8 mouse cellular contexts compared by ENCODE assay signal in the genomic region with DNA sequence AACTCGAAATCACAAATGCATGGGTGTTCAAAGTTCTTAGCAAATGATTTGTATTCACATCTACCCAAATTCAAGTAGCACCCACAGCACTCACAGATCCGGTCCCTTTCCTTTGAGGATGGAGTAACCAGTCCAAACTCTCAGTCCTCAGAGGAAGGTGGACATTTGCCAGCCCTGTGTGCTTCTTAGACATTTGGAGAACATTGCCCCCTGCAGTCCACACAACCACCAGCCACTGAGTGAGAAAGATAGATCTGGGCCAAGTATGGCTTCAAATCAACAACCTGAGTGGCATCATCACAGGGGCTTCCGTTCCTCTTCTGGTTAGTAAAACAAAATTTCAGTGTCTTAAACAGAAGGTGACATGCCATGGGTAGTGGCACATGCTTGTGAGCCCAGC. TPM values are rescaled to one million over a fixed set of nuclear protein-coding genes. Genes with fewer than 3 reads are reported as not detected.
DNase-seq lines count a peak whose midpoint lies in the region; ATAC-seq lines count a peak whose summit lies in the region.

No protein-coding gene starts in this region.

- DNase-seq in adrenal gland, adult (ENCODE audit: inconsistent age in 2 of 2, low spot score in 1 of 2) = peak; percentile 8 to 38
- DNase-seq in adrenal gland, postnatal 4 days (ENCODE audit: low spot score in 2 of 2) = no peak
- DNase-seq in layer of hippocampus, adult 11-12 months (ENCODE audit: low spot score) = peak; percentile 65
- no peak for DNase-seq in layer of hippocampus, adult 9-10 months (ENCODE audit: low spot score)
- DNase-seq in cerebellum, postnatal 10 days = peak; percentile 69 to 73
- DNase-seq in right cerebral cortex, adult 2 months (ENCODE audit: low spot score in 2 of 2) = peak; percentile 22 to 51
- no peak for DNase-seq in urinary bladder, postnatal 10 days (ENCODE audit: low spot score)

- ATAC-seq in megakaryocyte, adult 5-6 weeks (ENCODE audit: poor library complexity, severe bottlenecking) = no peak

RNA-seq across cellular contexts. Expression of a gene that starts 38.0 kb away (rescaled TPM):
- total RNA-seq in adrenal gland, postnatal 4 days (2021) = under 1 TPM in 1 of 2 experiments, not detected in 1; 0.25 TPM
- total RNA-seq in megakaryocyte, adult 5-6 weeks (2015) = not detected in 2 replicates
- total RNA-seq in megakaryocyte, adult 5-6 weeks (2017) = not detected in 2 replicates

Comparison
In these comparisons a context has a peak if more than half of its experiments do, and no peak if none do; other contexts are left out.
1. DNase-seq: peak in adrenal gland, adult (2 of 2), layer of hippocampus, adult 11-12 months (single experiment), cerebellum, postnatal 10 days (2 of 2) and right cerebral cortex, adult 2 months (2 of 2); none in adrenal gland, postnatal 4 days (0 of 2), layer of hippocampus, adult 9-10 months (single experiment) and urinary bladder, postnatal 10 days (single experiment).